Mouse (Mus musculus) testis, postnatal 10 days (tissue): ENCODE data around the gene Bbip1.
"Not testable (repeated sequence)": the region's sequence is repeated elsewhere in the genome, so short reads cannot be mapped to it uniquely, and the experiment has no call there.

Experiments used
- DNase-seq: peaks from one replicate; pipeline ENCODE4 v3.0.0; 2021; ENCODE audit warnings: low spot score

Bbip1 gene

GRCm38 (mm10) chr19:53925338-53925751, 19.1 kb downstream of the Bbip1 start:
- DNase-seq, result peak; percentile 55

DNA sequence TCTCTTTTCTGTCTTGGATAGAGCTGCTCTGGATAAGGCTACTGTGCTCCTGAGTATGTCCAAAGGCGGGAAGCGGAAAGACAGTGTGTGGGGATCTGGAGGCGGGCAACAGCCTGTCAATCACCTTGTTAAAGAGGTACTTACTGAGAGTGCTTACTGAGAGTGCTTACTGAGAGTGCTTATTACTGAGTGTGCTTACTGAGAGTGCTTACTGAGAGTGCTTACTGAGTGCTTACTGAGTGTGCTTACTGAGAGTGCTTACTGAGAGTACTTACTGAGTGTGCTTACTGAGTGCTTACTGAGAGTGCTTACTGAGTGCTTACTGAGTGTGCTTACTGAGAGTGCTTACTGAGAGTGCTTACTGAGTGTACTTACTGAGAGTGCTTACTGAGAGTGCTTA, 22.4 kb downstream of the Bbip1 start:
- not testable (repeated sequence) for DNase-seq

- no peak for DNase-seq
Measured at GRCm38 (mm10) chr19:53919541-53919940, 24.9 kb downstream of the Bbip1 start.

- no peak for DNase-seq
Measured at GRCm38 (mm10) chr19:53914950-53915349, 29.5 kb downstream of the Bbip1 start.

- not testable (repeated sequence) for DNase-seq
Measured at GRCm38 (mm10) chr19:53906703-53907070, 37.7 kb downstream of the Bbip1 start.

- no peak for DNase-seq
Measured at GRCm38 (mm10) chr19:53906033-53906702, 38.3 kb downstream of the Bbip1 start.

DNA sequence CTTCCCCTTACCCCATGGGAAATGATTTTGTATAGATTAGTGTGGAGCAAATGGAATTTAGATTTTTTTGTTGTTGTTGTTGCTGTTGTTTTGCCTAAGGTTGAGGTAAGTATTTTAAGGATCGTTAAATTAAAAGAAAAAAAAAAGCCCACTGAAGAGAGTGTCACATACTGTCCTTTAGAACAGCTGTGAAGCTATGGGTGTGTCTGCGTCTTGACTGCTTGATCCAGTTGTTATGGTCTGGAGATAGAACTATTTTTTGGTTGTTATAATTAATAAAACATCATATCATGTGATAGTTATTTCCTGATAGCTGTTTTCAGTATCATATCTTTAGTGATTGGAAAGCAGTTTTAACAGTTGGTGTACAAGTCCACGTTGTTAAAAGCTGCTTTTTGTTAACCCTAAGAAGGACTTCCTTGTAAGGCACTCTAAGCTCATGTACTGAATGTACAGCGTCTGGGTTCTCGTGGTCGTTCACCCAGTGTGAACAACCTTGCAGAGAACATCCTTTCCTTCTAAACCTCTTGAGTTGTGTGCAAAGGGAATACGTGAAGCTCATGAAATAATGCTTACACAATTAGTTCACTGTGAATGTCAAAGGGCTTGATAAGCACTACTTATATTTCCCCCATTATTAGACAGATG, 39.5 kb downstream of the Bbip1 start:
- DNase-seq, result no peak

DNA sequence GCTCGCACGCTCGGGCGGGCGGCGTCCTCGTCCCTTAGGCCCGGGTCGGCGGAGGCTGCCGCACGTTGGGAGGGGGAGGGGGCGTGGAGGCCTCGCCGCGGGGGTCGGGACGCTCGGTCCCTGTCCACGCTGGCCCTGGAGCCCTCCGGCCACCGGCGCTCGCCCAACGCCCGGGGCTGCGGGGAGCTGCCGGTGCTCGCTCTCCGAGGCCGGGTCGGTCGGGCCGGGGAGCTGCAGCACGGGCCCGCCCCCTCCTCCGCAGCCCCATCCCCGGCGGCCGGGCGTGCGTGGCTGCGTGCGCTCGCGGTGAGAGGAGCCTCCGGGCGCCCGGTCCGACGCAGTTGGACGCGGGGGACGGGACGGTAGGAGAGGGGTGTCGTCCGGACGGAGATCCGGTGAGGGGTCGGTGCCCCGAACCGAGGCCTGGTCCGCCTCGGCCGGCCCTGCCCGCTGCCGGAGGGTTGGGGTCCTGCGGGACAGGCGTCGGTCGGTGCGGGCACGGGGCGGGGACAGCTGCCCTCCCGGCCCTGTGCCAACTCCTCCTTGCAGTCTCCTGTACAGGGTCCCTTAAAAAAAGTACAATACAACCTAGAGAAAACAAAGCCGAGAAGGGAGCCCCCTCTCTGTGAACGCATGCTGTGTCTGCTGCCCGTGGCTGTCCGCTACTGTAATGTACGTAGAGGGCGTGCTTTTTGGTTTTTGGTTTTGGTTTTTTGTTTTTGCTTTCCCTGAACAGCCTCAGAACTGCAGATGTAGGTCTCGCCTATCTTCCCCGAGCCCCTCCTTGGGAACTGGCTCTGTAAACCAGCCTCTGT, 40.7 kb downstream of the Bbip1 start:
- DNase-seq, result peak; percentile 78

- peak; percentile 94 for DNase-seq
Measured at GRCm38 (mm10) chr19:53902739-53903487, 41.5 kb downstream of the Bbip1 start.

- DNase-seq, result no peak
Measured at GRCm38 (mm10) chr19:53901931-53902738, 42.3 kb downstream of the Bbip1 start.

- DNase-seq, result no peak
Measured at GRCm38 (mm10) chr19:53899941-53900610, 44.4 kb downstream of the Bbip1 start.

- no peak for DNase-seq
Measured at GRCm38 (mm10) chr19:53898970-53899900, 45.2 kb downstream of the Bbip1 start.

- DNase-seq, result no peak
Measured at GRCm38 (mm10) chr19:53898498-53898897, 45.9 kb downstream of the Bbip1 start.

DNA sequence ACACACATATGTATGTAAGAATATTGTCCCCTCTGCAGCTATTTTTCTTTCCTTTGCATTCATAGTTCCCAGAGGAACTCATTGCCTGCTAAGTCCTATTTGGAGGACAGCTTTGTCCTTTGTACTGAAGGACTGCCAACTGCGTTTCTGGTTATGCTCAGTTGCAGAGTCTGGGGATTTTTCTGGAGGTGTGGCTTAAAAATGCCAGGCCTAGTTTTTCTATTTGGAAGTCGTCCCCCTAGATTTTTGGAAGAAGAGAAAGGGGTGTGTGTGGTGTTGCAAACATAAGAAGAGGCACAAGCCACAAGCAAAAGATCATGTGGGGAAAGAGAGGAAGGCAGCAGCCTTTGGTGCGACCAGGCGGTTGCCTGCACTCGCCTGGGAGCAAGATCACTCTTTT, 46.4 kb downstream of the Bbip1 start:
- no peak for DNase-seq

DNA sequence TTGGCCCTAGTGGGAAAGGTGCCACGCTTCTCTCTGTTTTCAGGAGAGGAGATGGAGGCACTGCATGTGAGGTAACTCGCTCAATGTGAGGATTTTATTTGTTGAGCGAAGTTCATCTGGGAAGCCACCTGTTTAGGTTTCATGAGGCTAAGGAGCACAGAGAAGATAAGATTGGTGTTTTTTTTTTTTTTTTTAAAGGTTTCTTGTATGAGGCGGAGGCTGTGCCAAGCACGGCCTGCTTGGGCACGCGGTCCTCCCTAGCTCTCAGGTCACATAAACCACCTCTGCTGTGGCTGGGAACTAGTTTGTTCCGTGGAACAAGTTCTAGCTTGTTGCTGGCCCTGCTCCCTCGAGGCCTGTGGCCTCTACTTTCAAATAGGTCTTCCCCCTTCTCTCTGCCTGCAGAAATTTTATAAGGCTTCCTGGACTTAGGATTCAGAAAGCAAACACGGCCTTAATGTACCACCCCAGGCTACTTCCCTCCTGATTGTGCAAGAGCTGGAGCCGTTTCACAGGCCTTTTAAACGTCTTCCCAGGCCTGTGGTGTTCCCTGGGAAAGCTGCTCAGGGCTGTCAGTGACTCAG, 49.8 kb downstream of the Bbip1 start:
- DNase-seq, result peak; percentile 39

DNA sequence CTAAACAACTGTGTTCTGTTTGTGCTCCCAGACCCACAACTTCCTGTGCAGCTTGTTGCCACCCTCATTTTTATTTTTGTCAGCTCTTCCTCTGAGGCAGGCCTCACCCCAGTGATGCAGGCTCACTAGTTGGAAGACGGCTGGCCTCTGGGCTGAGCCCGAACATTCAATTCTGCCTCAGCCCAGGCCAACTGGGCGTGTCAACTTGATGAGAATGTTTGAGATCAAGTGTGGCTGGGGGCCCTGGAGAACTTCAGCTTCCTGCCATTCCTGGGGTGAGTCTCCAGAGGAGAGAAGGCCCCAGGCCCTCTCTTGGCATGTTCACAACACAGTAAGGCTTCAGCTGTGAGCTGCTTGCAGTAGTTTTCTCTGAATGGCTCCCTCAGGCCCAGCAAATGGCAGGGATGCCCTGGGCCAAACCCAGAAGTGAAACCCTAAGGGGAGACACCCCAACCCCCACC, 50.7 kb downstream of the Bbip1 start:
- peak; percentile 41 for DNase-seq

- DNase-seq, result peak; percentile 31
Measured at GRCm38 (mm10) chr19:53892838-53893359, 51.5 kb downstream of the Bbip1 start.

- peak; percentile 52 for DNase-seq
Measured at GRCm38 (mm10) chr19:53892061-53892460, 52.4 kb downstream of the Bbip1 start, which contains the start of gene Pdcd4. Pdcd4 (plus strand) TSS chr19:53892231.

DNA sequence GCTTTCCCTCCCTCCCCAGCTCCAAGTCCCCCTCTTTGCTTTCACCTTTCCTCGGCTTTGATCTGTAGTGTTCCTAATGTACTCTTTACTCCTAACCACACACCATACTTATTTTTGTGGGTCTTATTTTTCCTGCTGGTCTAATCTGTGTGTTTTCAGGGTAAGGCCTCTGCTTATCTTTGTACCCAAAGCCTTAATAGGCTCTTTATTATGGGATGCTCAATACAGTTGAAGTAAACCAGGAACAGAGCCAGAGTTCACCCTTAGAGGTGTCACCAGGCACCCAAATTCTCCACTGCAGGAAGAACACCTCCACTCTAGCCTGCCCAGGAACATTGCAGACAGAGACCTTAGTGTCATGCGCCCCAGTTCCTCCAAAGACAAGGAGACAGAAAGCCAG, 52.9 kb downstream of the Bbip1 start:
- DNase-seq, result peak; percentile 23
